Comparison of ENCODE assay signal across 18 mouse cellular contexts in genomic region chr1:71949549-71949948, GRCm38 (mm10).
"Had no signal": no experiment of that assay in that cellular context is flagged by ENCODE, and none has a peak within 500 bp of the region (broad histone marks: within the 10 kb centered on the region; RNA-seq: fewer than 3 reads in every experiment).

No protein-coding gene starts in this region.

- ATAC-seq: liver, postnatal 0 days; lung, postnatal 0 days; midbrain, embryonic 13.5 days; midbrain, embryonic 15.5 days had no signal

- H3K4me1 ChIP-seq: lung, embryonic 15.5 days; megakaryocyte, embryonic 14.5 days; midbrain, embryonic 13.5 days; midbrain, embryonic 15.5 days; neural tube, embryonic 12.5 days had no signal

- H3K9me3 ChIP-seq: lung, embryonic 15.5 days; megakaryocyte, embryonic 14.5 days; midbrain, embryonic 13.5 days; midbrain, embryonic 15.5 days; neural tube, embryonic 12.5 days; stomach, embryonic 15.5 days had no signal

- H3K27ac ChIP-seq: lung, embryonic 15.5 days; macrophage; midbrain, embryonic 13.5 days; midbrain, embryonic 15.5 days; neural tube, embryonic 12.5 days; stomach, embryonic 15.5 days; stomach, postnatal 0 days had no signal

- H3K27me3 ChIP-seq: lung, embryonic 15.5 days; megakaryocyte, embryonic 14.5 days; midbrain, embryonic 13.5 days; midbrain, embryonic 15.5 days; neural tube, embryonic 12.5 days; stomach, embryonic 15.5 days had no signal

- DNase-seq: liver, postnatal 0 days; lung, adult 2 months; lung, postnatal 14 days; lung, postnatal 36 days; right cerebral cortex, postnatal 14 days; thymus, adult 2 months; thymus, postnatal 25 days; thymus, postnatal 4 days had no signal

- H3K36me3 ChIP-seq: lung, embryonic 15.5 days; midbrain, embryonic 13.5 days; midbrain, embryonic 15.5 days; neural tube, embryonic 12.5 days; stomach, embryonic 15.5 days had no signal

- H3K9ac ChIP-seq: liver, postnatal 0 days; lung, embryonic 15.5 days; midbrain, embryonic 13.5 days; midbrain, embryonic 15.5 days; neural tube, embryonic 12.5 days; stomach, embryonic 15.5 days had no signal

- H3K4me3 ChIP-seq: lung, embryonic 15.5 days; megakaryocyte, embryonic 14.5 days; midbrain, embryonic 13.5 days; midbrain, embryonic 15.5 days; neural tube, embryonic 12.5 days; stomach, embryonic 15.5 days had no signal

- H3K4me2 ChIP-seq: lung, embryonic 15.5 days; midbrain, embryonic 11.5 days; midbrain, embryonic 13.5 days; midbrain, embryonic 15.5 days; neural tube, embryonic 12.5 days; stomach, embryonic 15.5 days had no signal
